Mouse (Mus musculus): ENCODE results near the gene Znrf3.

Gene Znrf3
- long read RNA-seq, experiment 1, partial matches to known transcripts: 0 of 23 reads
- long read RNA-seq, experiment 1, other reads (novel, unspliced or antisense): 23 of 23 reads
- long read RNA-seq, experiment 2, partial matches to known transcripts: 0 of 6 reads
- long read RNA-seq, experiment 2, other reads (novel, unspliced or antisense): 6 of 6 reads

GRCm38 (mm10) chr11:5444599-5445451 is at the start of gene Znrf3:
TSS of gene Znrf3 (minus strand) at chr11:5444847.
- intact Hi-C loops (cut with DNase I): loop anchor here (5.0 kb wide), 1 partner anchor 38 kb away; no protein-coding TSS in a partner anchor

- intact Hi-C loops (cut with DNase I): no loop called here
Observed at GRCm38 (mm10) chr11:5493869-5494268, 49.2 kb upstream of the Znrf3 start.

GRCm38 (mm10) chr11:5491912-5492311 is 47.3 kb upstream of the Znrf3 start:
- intact Hi-C loops (cut with DNase I): no loop called here

- intact Hi-C loops (cut with DNase I): no loop called here
Observed at GRCm38 (mm10) chr11:5490989-5491656, 46.5 kb upstream of the Znrf3 start.

GRCm38 (mm10) chr11:5489433-5489832 is 44.8 kb upstream of the Znrf3 start:
- intact Hi-C loops (cut with DNase I): loop anchor here (5.0 to 10.0 kb wide), 3 partner anchors 33 to 275 kb away; partner anchors contain the start of genes Urgcp and Xbp1

- intact Hi-C loops (cut with DNase I): loop anchor here (5.0 to 10.0 kb wide), 3 partner anchors 37 to 279 kb away; partner anchors contain the start of genes Urgcp and Xbp1
Observed at GRCm38 (mm10) chr11:5485193-5486011, 40.8 kb upstream of the Znrf3 start.

- intact Hi-C loops (cut with DNase I): loop anchor here (2.0 to 10.0 kb wide), 2 partner anchors 146 to 282 kb away; partner anchors contain the start of gene Urgcp
Observed at GRCm38 (mm10) chr11:5482581-5482980, 37.9 kb upstream of the Znrf3 start.

- intact Hi-C loops (cut with DNase I): loop anchor here (10.0 kb wide), 1 partner anchor 364 kb away; no protein-coding TSS in a partner anchor
Observed at GRCm38 (mm10) chr11:5478831-5479230, 34.2 kb upstream of the Znrf3 start.

GRCm38 (mm10) chr11:5478193-5478592 is 33.5 kb upstream of the Znrf3 start:
- intact Hi-C loops (cut with DNase I): loop anchor here (10.0 kb wide), 1 partner anchor 363 kb away; no protein-coding TSS in a partner anchor

- intact Hi-C loops (cut with DNase I): loop anchor here (10.0 kb wide), 1 partner anchor 362 kb away; no protein-coding TSS in a partner anchor
Observed at GRCm38 (mm10) chr11:5476806-5477205, 32.2 kb upstream of the Znrf3 start.

- intact Hi-C loops (cut with DNase I): loop anchor here (2.0 to 10.0 kb wide), 2 partner anchors 185 to 361 kb away; no protein-coding TSS in a partner anchor
Observed at GRCm38 (mm10) chr11:5475556-5476118, 31.0 kb upstream of the Znrf3 start.

GRCm38 (mm10) chr11:5474130-5474529 is 29.5 kb upstream of the Znrf3 start:
- intact Hi-C loops (cut with DNase I): loop anchor here (2.0 to 10.0 kb wide), 2 partner anchors 183 to 359 kb away; no protein-coding TSS in a partner anchor

- intact Hi-C loops (cut with DNase I): loop anchor here (10.0 kb wide), 1 partner anchor 355 kb away; no protein-coding TSS in a partner anchor
Observed at GRCm38 (mm10) chr11:5470055-5470454, 25.4 kb upstream of the Znrf3 start.

GRCm38 (mm10) chr11:5469084-5469483 is 24.4 kb upstream of the Znrf3 start:
- intact Hi-C loops (cut with DNase I): loop anchor here (5.0 kb wide), 1 partner anchor 287 kb away; no protein-coding TSS in a partner anchor

GRCm38 (mm10) chr11:5468471-5468870 is 23.8 kb upstream of the Znrf3 start:
- intact Hi-C loops (cut with DNase I): loop anchor here (5.0 kb wide), 1 partner anchor 286 kb away; no protein-coding TSS in a partner anchor

GRCm38 (mm10) chr11:5451923-5452322 is 7.3 kb upstream of the Znrf3 start:
- intact Hi-C loops (cut with DNase I): loop anchor here (5.0 kb wide), 1 partner anchor 160 kb away; no protein-coding TSS in a partner anchor

- intact Hi-C loops (cut with DNase I): loop anchor here (5.0 kb wide), 1 partner anchor 159 kb away; no protein-coding TSS in a partner anchor
Observed at GRCm38 (mm10) chr11:5451341-5451740, 6.7 kb upstream of the Znrf3 start.

- intact Hi-C loops (cut with DNase I): loop anchor here (5.0 kb wide), 1 partner anchor 158 kb away; no protein-coding TSS in a partner anchor
Observed at GRCm38 (mm10) chr11:5450701-5451100, 6.1 kb upstream of the Znrf3 start.

- intact Hi-C loops (cut with DNase I): no loop called here
Observed at GRCm38 (mm10) chr11:5445452-5445953, 856 bp upstream of the Znrf3 start.
